Mouse (Mus musculus) layer of hippocampus, adult 11-12 months (tissue): Measurements from ENCODE around the gene Gemin2.
"Not testable (repeated sequence)": the region's sequence is repeated elsewhere in the genome, so short reads cannot be mapped to it uniquely, and the experiment has no call there.

Experiments
- DNase-seq: peaks from one replicate; pipeline ENCODE4 v3.0.0; 2022; ENCODE audit warnings: low spot score

Gemin2 gene

DNA sequence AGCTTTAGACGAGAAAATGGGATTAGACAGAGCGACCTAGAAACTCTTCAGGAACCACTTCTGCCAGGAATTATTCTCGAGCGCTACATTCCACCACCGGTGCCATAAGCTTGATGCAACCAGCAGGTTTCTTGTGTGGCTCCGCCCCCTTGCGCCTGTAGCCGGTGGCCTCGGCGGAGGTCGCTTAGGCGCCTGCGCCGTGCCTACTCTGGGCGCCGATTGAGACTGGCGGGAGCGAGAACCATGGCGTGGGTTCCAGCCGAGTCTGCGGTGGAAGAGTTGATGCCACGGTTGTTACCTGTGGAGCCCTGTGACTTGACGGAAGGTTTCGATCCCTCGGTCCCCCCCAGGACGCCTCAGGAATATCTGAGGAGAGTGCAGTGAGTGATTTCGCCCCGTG lies at the start of gene Gemin2:
Gene Gemin2 (plus strand): TSS at position 160 of the 400 bp plus-strand sequence.
- peak; percentile 91 for DNase-seq

DNA sequence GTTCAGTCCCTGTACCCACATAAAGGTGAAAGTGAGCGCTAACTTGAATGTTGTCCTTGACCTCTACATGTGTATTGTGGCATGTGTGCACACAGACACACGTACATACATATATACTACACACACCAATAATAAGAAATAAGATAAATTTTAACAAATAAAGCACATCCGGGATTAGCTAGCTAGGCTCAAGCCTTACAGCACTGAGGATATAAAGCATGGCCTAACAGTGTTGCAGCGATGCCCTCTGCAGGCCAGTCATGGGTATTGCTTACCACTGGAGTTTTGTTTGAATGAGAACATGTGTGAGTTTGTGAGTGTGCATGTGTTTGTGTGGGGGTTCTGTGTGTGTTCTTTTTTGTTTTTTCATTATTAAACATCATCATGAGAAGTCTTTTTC lies 48.6 kb upstream of the Gemin2 start:
- DNase-seq, result peak; percentile 17

- DNase-seq, result no peak
Measured at GRCm38 (mm10) chr12:58976966-58977365, 36.2 kb upstream of the Gemin2 start.

- DNase-seq, result not testable (repeated sequence)
Measured at GRCm38 (mm10) chr12:58981178-58981661, 32.0 kb upstream of the Gemin2 start.

GRCm38 (mm10) chr12:58985766-58986165 lies 27.4 kb upstream of the Gemin2 start:
- DNase-seq, result no peak

- no peak for DNase-seq
Measured at GRCm38 (mm10) chr12:59010482-59010881, 2.7 kb upstream of the Gemin2 start.

DNA sequence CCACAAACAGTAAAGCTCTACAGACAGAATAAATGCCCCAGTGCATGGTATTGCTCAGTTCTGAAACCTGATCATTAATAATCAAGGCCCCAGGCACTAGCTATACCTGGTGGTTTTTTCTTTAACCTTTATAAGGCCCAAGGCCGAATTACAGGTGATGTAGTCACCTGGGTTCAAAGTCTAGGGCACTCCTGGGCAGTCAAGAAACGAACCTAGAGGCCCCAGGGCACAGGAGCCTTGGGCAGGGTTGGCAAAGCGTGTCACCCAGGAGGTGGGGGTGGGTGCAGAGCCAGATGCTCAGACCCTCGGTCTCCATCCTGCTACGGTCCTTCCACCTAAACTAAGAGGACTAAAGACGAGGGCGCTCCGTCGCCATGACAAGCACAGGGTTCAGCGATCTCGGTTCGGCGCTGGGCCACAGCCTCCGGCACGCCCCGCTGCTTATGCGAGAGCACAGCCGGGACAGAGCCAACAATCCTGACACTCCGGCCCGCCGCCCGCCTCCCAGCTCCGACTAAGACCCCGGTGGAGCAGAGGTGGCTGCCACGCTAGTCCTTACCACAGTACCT lies 1.8 kb upstream of the Gemin2 start:
- DNase-seq, result no peak

GRCm38 (mm10) chr12:59011844-59012709 lies 1.1 kb upstream of the Gemin2 start, which contains the start of gene Sec23a:
Gene Sec23a, minus strand, starts transcription at chr12:59012017.
- DNase-seq, result peak; percentile 98

GRCm38 (mm10) chr12:59012710-59013091 lies 492 bp upstream of the Gemin2 start:
- DNase-seq, result no peak

DNA sequence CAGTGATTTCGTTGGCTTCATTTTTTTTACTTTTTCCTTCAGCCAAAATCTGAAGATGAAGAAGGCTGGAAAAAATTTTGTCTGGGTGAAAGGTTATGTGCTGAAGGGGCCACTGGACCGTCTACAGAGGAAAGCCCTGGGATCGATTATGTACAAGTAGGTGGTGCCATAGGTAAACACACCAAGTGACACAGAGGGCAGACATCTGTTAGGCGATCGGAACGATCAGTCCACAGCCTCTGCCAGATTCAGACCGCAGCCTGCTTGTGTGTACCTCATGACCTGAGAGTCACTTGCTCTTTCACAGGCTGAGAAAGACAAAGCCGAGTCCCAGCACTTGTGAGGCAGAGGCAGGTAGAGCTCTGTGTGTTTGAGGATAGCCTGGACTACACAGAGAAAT lies 4.8 kb downstream of the Gemin2 start:
- DNase-seq, result no peak

- no peak for DNase-seq
Measured at GRCm38 (mm10) chr12:59019891-59020290, 6.7 kb downstream of the Gemin2 start.

- DNase-seq, result no peak
Measured at GRCm38 (mm10) chr12:59021306-59021705, 8.1 kb downstream of the Gemin2 start.

GRCm38 (mm10) chr12:59032101-59032500 lies 18.9 kb downstream of the Gemin2 start:
- no peak for DNase-seq

DNA sequence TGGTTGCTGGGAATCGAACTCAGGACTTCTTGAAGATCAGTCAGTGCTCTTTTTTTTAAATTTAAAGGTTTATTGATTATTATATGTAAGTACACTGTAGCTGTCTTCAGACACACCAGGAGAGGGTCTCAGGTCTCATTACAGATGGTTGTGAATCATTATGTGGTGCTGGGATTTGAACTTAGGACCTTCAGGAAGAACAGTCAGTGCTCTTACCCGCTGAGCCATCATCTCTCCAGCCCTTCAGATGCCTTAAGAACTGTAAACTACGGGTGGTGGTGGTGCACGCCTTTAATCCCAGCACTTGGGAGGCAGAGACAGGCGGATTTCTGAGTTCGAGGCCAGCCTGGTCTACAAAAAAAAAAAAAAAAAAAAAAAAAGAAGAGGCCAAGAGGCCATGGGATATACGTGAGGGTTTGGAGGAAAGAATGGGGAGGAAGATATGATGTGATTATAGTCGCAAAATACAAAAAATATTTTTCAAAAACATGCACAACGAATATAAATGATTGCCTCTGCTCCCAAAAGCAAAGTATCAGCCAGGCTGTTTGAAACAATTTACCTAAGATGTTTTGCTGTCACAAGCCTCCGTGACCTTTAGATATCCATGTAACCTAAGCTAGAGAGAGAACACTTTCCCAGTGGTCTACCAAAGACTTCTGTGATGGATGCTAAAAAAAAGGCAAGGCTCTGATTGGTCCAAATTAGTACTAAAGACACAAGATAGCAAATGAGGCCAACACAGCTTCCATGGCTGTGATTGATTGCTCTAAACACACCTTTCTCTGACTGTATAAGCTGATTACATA lies 26.2 kb downstream of the Gemin2 start:
- no peak for DNase-seq

GRCm38 (mm10) chr12:59039971-59040844 lies 27.0 kb downstream of the Gemin2 start:
- no peak for DNase-seq

GRCm38 (mm10) chr12:59040851-59041250 lies 27.7 kb downstream of the Gemin2 start:
- no peak for DNase-seq

DNA sequence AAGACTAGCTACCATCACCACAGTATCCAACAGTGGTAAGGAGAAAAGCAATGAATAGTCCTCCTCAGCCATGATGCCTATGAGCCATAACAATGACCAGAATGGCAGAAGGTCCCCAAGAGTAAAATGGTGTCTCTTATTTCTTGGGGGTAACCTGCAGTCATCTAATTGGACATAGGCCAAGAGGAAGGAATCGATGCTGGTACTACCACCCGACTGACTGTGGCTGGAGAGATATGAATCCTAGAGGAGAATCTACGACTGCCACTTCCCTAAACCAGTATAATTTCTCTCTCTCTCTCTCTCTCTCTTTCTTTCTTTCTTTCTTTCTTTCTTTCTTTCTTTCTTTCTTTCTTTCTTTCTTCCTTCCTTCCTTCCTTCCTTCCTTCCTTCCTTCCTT lies 39.3 kb downstream of the Gemin2 start:
- DNase-seq, result no peak

DNA sequence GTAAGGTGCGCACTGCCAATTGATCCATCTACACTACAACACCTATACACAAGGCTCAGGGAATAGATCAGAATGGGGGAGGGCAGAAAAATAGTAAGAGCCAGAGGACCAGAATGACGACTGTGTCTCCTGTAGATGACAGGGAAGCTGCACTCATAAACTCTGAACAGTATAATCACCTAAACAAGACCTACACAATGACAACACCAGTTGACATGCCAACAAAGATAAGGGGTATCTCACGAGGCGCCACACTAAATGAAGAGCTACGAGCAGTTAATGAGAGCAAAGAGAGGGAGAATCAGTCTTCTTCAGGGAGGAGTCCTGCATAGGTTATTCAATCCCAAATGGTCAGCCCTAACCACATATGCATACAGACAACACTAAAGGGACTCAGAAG lies 40.0 kb downstream of the Gemin2 start:
- DNase-seq, result no peak

GRCm38 (mm10) chr12:59053976-59054375 lies 40.8 kb downstream of the Gemin2 start:
- DNase-seq, result no peak

DNA sequence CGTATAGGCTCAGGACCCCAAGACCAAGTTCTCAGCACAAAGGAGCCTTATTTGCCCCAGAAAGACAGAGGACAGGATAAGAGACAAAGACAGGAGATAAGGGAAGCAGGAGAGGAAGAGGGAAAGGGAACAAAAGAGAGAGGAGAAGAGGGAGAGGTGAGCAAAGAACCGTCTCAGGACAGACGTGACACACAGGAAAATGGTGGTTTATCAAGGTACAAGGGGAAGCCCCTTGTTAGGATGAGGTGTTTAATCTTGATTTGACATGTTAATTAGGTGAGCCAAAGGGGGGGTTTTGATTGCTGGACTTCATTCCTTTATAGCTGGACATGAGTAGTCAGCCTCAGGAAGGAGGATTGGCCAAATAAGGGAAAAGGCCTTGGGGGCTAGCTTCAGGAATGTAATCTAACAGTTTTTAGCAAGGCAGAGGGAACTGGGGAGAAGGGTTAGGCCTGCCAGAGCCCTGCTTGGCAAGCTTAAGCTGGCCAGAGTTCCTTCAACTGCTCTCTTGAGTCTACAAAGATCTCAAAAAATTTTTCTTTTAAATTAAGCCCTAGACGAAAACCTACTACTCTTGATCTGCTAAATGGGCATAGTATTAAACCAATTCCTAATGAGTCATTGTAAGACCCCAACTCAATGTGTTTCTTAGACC lies 42.1 kb downstream of the Gemin2 start:
- no peak for DNase-seq

- DNase-seq, result no peak
Measured at GRCm38 (mm10) chr12:59056222-59056621, 43.0 kb downstream of the Gemin2 start.
